Mouse (Mus musculus) embryonic facial prominence, embryonic 12.5 days (tissue): ENCODE measurements around the gene Trappc5. TPM values are rescaled to one million over a fixed set of nuclear protein-coding genes. Genes with fewer than 3 reads are reported as not detected.

Experiments
- ATAC-seq: fragments of 200-750 bp; cut with Nextera tagmentation; 2 replicates; pipeline ENCODE4 v1.8.0; 2017; ENCODE audit not compliant: insufficient number of reproducible peaks, insufficient read depth, low FRiP score, low TSS enrichment
- H3K27ac ChIP-seq: fragments of 300-500 bp; sonication (generic); 2 replicates; pipeline ENCODE4 v1.5.1; 2016; ENCODE audit warnings: mild to moderate bottlenecking
- H3K27me3 ChIP-seq: fragments of 300-500 bp; sonication (generic); 2 replicates; pipeline ENCODE4 v1.6.1; 2016; ENCODE audit warnings: mild to moderate bottlenecking, moderate library complexity
- H3K36me3 ChIP-seq: fragments of 300-500 bp; sonication (generic); 2 replicates; pipeline ENCODE4 v1.6.1; 2016; ENCODE audit warnings: mild to moderate bottlenecking
- H3K4me1 ChIP-seq: fragments of 300-500 bp; sonication (generic); 2 replicates; pipeline ENCODE4 v1.6.1; 2016
- H3K4me2 ChIP-seq: fragments of 300-500 bp; sonication (generic); replicated peaks from 2 replicates; pipeline ENCODE4 v1.6.1; 2016; ENCODE audit warnings: mild to moderate bottlenecking, moderate library complexity
- H3K4me3 ChIP-seq: fragments of 300-500 bp; sonication (generic); 2 replicates; pipeline ENCODE4 v1.5.1; 2016; ENCODE audit warnings: mild to moderate bottlenecking
- H3K9ac ChIP-seq: fragments of 300-500 bp; sonication (generic); 2 replicates; pipeline ENCODE4 v1.6.1; 2016; ENCODE audit warnings: mild to moderate bottlenecking, moderate library complexity
- H3K9me3 ChIP-seq: fragments of 300-500 bp; sonication (generic); 2 replicates; pipeline ENCODE4 v1.6.1; 2016; ENCODE audit warnings: mild to moderate bottlenecking, moderate library complexity
- WGBS: fragments of 180-500 bp; shearing (Covaris S2); methylation state at CpG from one replicate; pipeline ENCODE4 v1.1.7; 2016; 5-methylcytosine and 5-hydroxymethylcytosine counted together
- polyA plus RNA-seq: library from polyadenylated mRNA; unstranded; fragments of >200 nt; fragmentation: Nextera tagmentation; extraction: Ambion mirVana; gene quantifications from 2 replicates; pipeline ENCODE4 v1.2.1, GENCODE M21; 2016

The Trappc5 gene
- polyA plus RNA-seq, 1 experiment from 2014 or later: 41.0 TPM

DNA sequence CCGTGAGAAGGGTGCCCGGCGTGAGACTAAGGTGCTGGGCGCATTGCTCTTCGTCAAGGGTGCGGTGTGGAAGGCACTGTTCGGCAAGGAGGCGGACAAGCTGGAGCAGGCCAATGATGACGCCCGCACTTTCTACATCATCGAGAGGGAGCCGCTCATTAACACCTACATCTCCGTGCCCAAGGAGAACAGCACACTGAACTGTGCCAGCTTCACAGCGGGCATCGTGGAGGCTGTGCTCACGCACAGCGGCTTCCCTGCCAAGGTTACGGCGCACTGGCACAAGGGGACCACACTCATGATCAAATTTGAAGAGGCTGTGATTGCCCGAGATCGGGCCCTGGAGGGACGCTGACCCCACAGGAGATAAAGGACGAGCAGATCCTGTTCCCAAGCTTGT is 3.1 kb downstream of the Trappc5 start:
- peaks cover 3% of the 10 kb centered on the region; the same call in 1 of the 2 replicates for H3K4me1 ChIP-seq
- H3K9ac ChIP-seq: no peak overlapping the region
- no peak overlapping the region for H3K4me3 ChIP-seq
- H3K27me3 ChIP-seq: no peaks in the 10 kb centered on the region
- H3K9me3 ChIP-seq: no peaks in the 10 kb centered on the region
- no peak overlapping the region for H3K27ac ChIP-seq
- peaks cover 26% of the 10 kb centered on the region for H3K36me3 ChIP-seq
- H3K4me2 ChIP-seq: no peak overlapping the region
- WGBS: 96% methylated on average over 23 of the region's 23 CpGs
- ATAC-seq: no peak

DNA sequence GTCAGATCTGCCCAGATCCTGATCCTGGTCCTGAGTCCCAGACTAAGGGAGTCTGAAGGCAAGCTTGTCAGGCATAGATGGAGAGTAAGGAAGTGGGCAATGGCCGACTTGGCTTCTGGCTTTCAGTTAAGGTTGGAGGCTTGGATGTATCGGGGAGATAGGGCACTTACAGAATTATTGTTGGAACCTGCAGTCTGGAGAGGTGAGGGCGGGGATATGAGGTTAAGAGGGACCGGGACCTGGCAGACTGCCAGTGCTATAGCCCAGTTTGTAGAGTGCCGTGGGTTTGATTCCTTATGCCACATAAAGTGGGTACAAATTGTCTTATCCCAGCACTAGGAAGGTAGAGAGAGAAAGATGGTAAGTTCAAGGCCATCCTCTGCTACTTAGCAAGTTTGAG is 3.6 kb downstream of the Trappc5 start:
- peaks cover 26% of the 10 kb centered on the region for H3K36me3 ChIP-seq
- H3K27ac ChIP-seq: no peak overlapping the region
- H3K4me2 ChIP-seq: no peak overlapping the region
- WGBS: 92% methylated on average over 5 of the region's 5 CpGs
- no peaks in the 10 kb centered on the region for H3K9me3 ChIP-seq
- no peak overlapping the region for H3K9ac ChIP-seq
- H3K4me3 ChIP-seq: no peak overlapping the region
- no peaks in the 10 kb centered on the region for H3K27me3 ChIP-seq
- no peak for ATAC-seq
- H3K4me1 ChIP-seq: peaks cover 3% of the 10 kb centered on the region; the same call in 1 of the 2 replicates

DNA sequence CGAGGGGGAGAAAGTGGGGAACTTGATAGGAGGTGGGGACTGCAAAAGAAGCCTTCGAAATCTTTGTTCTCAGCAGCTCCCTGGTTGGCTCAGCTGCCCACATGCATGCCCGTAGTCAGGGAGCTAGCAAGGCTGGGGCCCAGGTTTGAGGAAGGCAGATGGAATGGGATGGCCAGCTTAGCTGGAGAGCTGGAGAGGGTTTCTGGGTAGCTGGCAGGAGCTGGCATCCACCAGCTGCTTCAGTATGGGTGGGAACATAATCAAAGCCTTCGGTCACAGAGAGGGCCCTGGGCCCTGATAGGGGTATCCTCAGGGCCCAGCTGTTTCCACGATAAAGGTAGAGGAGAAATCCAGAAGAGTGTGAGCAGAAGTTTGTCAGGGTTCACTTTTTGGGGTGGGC is 6.3 kb downstream of the Trappc5 start:
- Histone ChIP-seq H3K27me3 (no peaks in the 10 kb centered on the region), H3K27ac (no peak overlapping the region), H3K9ac (no peak overlapping the region), H3K4me3 (no peak overlapping the region), H3K36me3 (peaks cover 26% of the 10 kb centered on the region), H3K4me2 (no peak overlapping the region), H3K4me1 (peaks cover 3% of the 10 kb centered on the region; the same call in 1 of the 2 replicates), H3K9me3 (no peaks in the 10 kb centered on the region)
- 93% methylated on average over 5 of the region's 5 CpGs for WGBS
- no peak for ATAC-seq

DNA sequence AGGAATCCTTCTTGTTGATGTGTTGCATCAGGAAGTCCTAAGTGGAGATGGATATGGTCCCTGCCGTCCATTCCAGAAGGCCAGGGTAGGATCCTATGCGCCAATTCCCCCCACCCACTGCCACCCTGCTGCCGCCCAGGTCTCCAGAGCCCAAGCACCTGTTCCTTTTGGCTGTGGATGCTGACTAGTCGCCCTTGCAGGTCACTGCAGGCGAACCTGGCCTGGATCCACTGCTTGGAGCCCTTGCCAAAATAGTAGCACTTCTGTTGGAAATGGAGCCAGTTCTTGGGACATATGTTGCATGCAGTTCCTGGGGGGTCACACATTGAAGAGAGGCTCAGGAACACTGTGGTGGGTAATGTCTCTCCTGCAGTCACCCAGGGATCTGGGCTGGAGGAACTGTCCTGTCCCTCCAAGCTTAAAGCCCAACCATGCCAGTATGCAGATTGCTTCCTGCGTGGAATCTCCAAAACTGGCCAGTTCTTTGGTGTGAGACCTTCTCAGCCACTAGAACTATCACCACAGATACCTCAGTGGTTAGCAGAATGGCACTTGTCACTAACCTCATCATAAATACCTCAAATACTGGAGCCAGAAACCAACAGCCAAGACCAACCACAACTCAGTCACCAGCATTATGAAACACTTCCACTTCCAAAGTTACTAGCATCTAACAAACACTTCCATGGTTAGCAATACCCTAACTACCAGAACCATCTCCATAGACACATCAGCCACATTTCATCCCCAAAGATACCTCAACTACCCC is 7.5 kb downstream of the Trappc5 start:
- no peak for ATAC-seq
- Histone ChIP-seq H3K9ac (no peak overlapping the region), H3K27me3 (no peaks in the 10 kb centered on the region), H3K9me3 (no peaks in the 10 kb centered on the region), H3K4me1 (no peaks in the 10 kb centered on the region), H3K4me2 (no peak overlapping the region), H3K27ac (no peak overlapping the region), H3K4me3 (no peak overlapping the region), H3K36me3 (peaks cover 26% of the 10 kb centered on the region)
- WGBS: 86% methylated on average over 6 of the region's 6 CpGs

DNA sequence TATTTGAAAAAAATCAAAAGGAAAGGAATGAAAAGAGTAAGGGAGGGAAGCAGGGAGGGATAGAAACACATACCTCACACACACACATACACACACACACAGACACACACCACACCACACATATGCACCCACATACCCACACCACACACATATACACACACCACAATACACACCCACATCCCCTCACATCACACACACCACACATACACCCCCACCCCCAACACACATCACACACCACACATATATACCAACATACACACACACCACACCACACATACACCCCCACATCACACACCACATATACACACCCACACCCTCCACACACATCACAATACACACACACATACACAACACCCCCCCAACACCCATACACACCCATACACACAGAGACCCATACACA is 8.4 kb downstream of the Trappc5 start:
- no peak overlapping the region for H3K27ac ChIP-seq
- H3K4me2 ChIP-seq: no peak overlapping the region
- H3K36me3 ChIP-seq: peaks cover 18% of the 10 kb centered on the region
- H3K27me3 ChIP-seq: no peaks in the 10 kb centered on the region
- H3K4me1 ChIP-seq: no peaks in the 10 kb centered on the region
- ATAC-seq: no peak
- H3K9ac ChIP-seq: no peak overlapping the region
- H3K4me3 ChIP-seq: no peak overlapping the region
- H3K9me3 ChIP-seq: no peaks in the 10 kb centered on the region

DNA sequence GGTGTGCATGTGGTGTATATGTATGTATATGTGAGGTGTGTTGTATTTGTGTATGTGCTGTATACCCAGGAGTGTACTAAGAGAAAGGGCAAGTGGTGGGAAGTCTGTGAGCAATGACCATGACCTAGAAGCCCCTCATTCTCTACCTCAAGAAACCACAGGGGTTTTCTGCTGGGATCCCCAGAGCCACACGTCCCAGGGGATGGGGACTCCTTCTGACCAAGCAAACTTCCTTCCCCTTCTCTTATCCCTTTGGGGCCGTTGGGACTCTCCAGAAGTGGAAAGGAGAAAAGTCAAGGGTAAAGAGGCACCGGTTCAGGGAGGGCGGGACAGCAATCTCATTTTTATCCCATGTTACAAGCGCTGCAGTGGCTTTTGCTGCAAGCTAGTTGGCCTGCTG is 9.3 kb downstream of the Trappc5 start:
- Histone ChIP-seq H3K27ac (no peak overlapping the region), H3K9me3 (no peaks in the 10 kb centered on the region), H3K36me3 (peaks cover 9% of the 10 kb centered on the region; the same call in 1 of the 2 replicates), H3K4me3 (no peak overlapping the region), H3K4me2 (no peak overlapping the region), H3K27me3 (0 out of 2 replicates have a peak, but pooled peaks cover 4% of the 10 kb centered on the region), H3K9ac (no peak overlapping the region; the same call in 1 of the 2 replicates), H3K4me1 (no peaks in the 10 kb centered on the region)
- WGBS: 69% methylated on average over 5 of the region's 5 CpGs
- ATAC-seq: no peak

DNA sequence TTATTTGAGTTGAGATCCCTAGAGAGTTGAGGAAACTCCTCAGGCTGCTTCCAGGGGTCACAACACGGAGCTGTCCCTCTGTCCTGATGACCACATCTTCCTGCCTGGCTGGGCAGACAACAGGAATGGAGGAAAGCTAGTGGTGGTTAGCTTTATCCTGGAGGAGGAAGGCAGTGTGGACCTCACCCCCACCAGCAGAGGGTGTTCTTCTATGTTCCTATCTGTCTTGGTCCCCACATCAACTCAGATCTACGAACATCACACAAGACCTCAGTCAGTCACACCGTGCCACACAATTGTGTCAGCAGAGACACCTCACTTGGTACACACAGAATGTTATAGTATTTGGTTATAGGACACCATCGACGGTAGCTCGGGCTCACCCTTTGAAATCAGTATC is 11.4 kb downstream of the Trappc5 start:
- Histone ChIP-seq H3K4me1 (no peaks in the 10 kb centered on the region), H3K4me3 (no peak overlapping the region), H3K9me3 (no peaks in the 10 kb centered on the region), H3K36me3 (no peaks in the 10 kb centered on the region; the same call in 1 of the 2 replicates), H3K4me2 (no peak overlapping the region), H3K27me3 (0 out of 2 replicates have a peak, but pooled peaks cover 4% of the 10 kb centered on the region), H3K9ac (no peak overlapping the region), H3K27ac (no peak overlapping the region)
- ATAC-seq: no peak
- 77% methylated on average over 6 of the region's 6 CpGs for WGBS

DNA sequence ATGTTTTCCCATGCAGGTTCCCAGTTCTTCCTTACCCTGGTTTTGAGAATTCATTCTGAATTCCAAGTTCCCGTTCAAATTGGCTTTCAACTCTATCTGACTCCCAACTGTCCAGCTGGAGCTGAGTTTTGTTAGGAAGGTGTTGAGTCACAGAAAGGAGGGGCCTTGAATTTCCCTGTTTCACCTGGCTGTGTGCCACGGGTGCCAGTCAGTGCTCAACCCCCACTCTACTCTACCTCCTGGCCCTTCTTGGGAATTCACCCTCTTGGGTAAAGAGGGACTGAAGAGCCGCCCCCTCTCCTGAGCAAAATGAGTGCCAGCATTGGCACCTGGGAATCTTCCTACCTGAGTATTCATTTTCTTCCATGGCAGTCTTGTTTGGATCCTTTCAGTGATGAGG is 14.7 kb downstream of the Trappc5 start:
- Histone ChIP-seq H3K4me1 (no peaks in the 10 kb centered on the region), H3K4me2 (no peak overlapping the region), H3K9me3 (no peaks in the 10 kb centered on the region), H3K4me3 (no peak overlapping the region), H3K9ac (no peak overlapping the region), H3K27me3 (0 out of 2 replicates have a peak, but pooled peaks cover 4% of the 10 kb centered on the region), H3K36me3 (no peaks in the 10 kb centered on the region), H3K27ac (no peak overlapping the region)
- WGBS: 78% methylated on average over 3 of the region's 3 CpGs
- no peak for ATAC-seq

DNA sequence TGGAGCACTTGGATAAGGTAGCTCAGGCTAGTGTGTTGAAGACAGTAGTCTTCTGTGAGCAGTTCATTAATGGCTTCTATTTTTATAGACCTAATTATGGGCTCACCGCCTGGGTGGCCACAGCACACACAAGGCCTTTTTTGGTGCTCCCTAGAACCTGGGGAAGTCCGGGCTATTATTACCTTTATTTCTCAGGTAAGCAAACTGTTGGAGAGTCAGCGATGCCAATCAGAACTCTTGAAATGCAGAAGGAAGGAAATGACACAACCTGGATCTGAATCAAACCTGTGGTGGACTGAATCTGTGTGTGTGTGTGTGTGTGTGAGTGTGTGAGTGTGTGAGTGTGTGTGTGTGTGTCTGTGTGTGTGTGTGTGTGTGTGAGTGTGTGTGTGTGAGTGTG is 18.0 kb downstream of the Trappc5 start, which contains the start of gene Fcer2a:
Fcer2a (minus strand) TSS at position 55 of the 400 bp plus-strand sequence.
- ATAC-seq: no peak
- Histone ChIP-seq H3K4me2 (no peak within 1 kb of the TSS), H3K27ac (no peak within 1 kb of the TSS), H3K9me3 (no peaks in the 10 kb centered on the region), H3K9ac (no peak within 1 kb of the TSS), H3K4me1 (no peaks in the 10 kb centered on the region), H3K27me3 (0 out of 2 replicates have a peak, but pooled peaks cover 4% of the 10 kb centered on the region), H3K4me3 (no peak within 1 kb of the TSS), H3K36me3 (no peaks in the 10 kb centered on the region)
- 82% methylated on average over 3 of the region's 3 CpGs for WGBS

DNA sequence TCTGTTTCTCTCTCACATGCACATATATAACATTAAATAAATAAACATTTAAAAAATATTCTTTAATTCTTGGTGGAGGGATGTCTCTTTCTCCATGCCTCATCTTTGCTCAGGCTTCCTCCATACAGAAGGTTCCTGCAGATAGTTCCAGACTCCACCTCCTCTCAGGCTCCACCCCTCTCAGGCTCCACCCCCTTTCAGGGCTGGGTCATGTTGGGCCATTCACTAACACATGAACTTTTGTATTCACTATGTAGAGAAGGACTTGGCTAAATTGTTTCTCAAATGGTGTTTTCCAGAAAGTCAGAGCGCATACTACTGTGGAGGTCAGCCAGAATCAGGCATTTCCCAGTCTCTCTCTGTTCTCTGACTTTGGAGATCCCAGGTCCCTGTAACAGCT is 25.4 kb downstream of the Trappc5 start:
- WGBS: 97% methylated on average over 1 of the region's 1 CpGs
- H3K4me2 ChIP-seq: no peak overlapping the region
- H3K4me3 ChIP-seq: no peak overlapping the region
- H3K27ac ChIP-seq: no peak overlapping the region
- H3K27me3 ChIP-seq: no peaks in the 10 kb centered on the region
- no peak overlapping the region for H3K9ac ChIP-seq
- H3K9me3 ChIP-seq: no peaks in the 10 kb centered on the region
- no peaks in the 10 kb centered on the region for H3K36me3 ChIP-seq
- H3K4me1 ChIP-seq: no peaks in the 10 kb centered on the region
- ATAC-seq: no peak

DNA sequence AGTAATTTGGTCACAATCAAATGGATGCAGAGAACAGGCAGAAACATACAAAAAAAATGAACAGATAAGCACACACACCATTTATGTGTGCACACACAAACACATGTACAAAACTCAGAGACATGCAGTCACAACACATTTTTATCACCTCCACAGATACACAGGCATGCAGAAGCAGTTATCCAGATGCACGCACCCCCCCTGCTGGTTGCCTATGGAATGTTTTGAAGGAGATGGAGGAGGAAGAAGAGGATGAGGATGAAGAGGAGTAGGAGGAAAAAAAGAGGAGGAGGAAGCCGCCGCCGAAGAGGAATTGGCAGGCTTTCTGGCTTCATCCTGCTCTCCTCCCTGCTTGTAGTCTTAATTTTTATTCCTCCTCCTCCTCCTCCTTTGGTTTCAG is 29.6 kb downstream of the Trappc5 start:
- no peaks in the 10 kb centered on the region for H3K4me1 ChIP-seq
- no peaks in the 10 kb centered on the region for H3K36me3 ChIP-seq
- no peak overlapping the region for H3K4me3 ChIP-seq
- H3K9ac ChIP-seq: no peak overlapping the region
- ATAC-seq: no peak
- no peak overlapping the region for H3K27ac ChIP-seq
- H3K9me3 ChIP-seq: no peaks in the 10 kb centered on the region
- H3K4me2 ChIP-seq: no peak overlapping the region
- H3K27me3 ChIP-seq: no peaks in the 10 kb centered on the region
- WGBS: 77% methylated on average over 4 of the region's 4 CpGs

DNA sequence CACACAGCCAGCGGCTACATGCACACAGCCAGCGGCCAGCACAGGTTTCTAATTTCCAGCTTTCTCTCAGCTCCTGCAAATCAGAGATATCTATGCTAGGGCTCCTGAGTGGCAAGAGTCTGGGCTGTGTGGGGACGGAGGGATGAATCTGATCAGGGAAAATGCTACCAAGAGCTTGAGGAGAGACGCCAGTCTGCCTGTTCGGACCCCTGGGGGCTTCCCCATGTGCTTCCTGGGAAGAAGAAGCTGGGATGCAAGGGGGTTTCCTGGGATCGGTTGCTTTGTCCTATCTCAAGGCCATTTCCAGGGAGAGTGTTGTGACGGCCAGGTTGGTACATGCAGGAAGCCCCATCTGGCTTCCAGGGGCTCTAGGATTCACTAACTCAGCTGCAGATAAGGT is 31.5 kb downstream of the Trappc5 start:
- Histone ChIP-seq H3K27ac (no peak overlapping the region), H3K27me3 (no peaks in the 10 kb centered on the region), H3K36me3 (no peaks in the 10 kb centered on the region), H3K4me1 (no peaks in the 10 kb centered on the region), H3K4me3 (no peak overlapping the region), H3K4me2 (no peak overlapping the region), H3K9me3 (no peaks in the 10 kb centered on the region), H3K9ac (no peak overlapping the region)
- no peak for ATAC-seq
- 64% methylated on average over 7 of the region's 7 CpGs for WGBS
